Mouse (Mus musculus) CH12.LX (cell line): ENCODE data around the gene Abca2. TPM values are rescaled to one million over a fixed set of nuclear protein-coding genes. Genes with fewer than 3 reads are reported as not detected.

Experiments used
- DNase-seq: peaks from one replicate; pipeline ENCODE4 v3.0.0-alpha.2; 2013; ENCODE audit errors: extremely low read depth
- H3K27ac ChIP-seq: 2 replicates; pipeline ENCODE4 v1.5.1; 2012; ENCODE audit warnings: low read depth, mild to moderate bottlenecking, control low read depth, moderate library complexity; ENCODE audit not compliant: insufficient read depth
- H3K27me3 ChIP-seq: replicated peaks from 2 replicates; pipeline ENCODE3; 2012; ENCODE audit warnings: inconsistent platforms
- H3K36me3 ChIP-seq, 2 experiments: replicated peaks in 1 of 2; 2 replicates each; pipeline versions ENCODE3 to v1.6.1; 2012; ENCODE audit warnings: inconsistent platforms in 1 of 2, low read length in 1 of 2, mild to moderate bottlenecking in 1 of 2, mixed read lengths in 1 of 2, moderate library complexity in 1 of 2; ENCODE audit not compliant: control insufficient read depth in 1 of 2, insufficient read depth in 1 of 2
- H3K4me1 ChIP-seq, 2 experiments: 2 replicates each; pipeline ENCODE4 v1.6.1; 2012; ENCODE audit warnings: inconsistent platforms in 1 of 2, moderate library complexity in 1 of 2; ENCODE audit not compliant: insufficient read depth in 2 of 2, control insufficient read depth in 1 of 2
- H3K4me2 ChIP-seq: 2 replicates; pipeline ENCODE4 v1.6.1; 2012; ENCODE audit warnings: low read depth, mild to moderate bottlenecking, control low read depth; ENCODE audit not compliant: poor library complexity, insufficient read depth, severe bottlenecking
- H3K4me3 ChIP-seq, 3 experiments: fragments of 150-350 bp in 1 of 3; sonication (generic) in 1 of 3; replicated peaks in 1 of 3; 2 replicates each; pipeline versions ENCODE3 to v1.5.1; 2011 to 2012; ENCODE audit warnings: low read depth in 2 of 3, low read length in 2 of 3, mild to moderate bottlenecking in 2 of 3, moderate library complexity in 2 of 3, control low read depth in 1 of 3, improper control_type of control experiment in 1 of 3, inconsistent platforms in 1 of 3, mixed read lengths in 1 of 3; ENCODE audit not compliant: poor library complexity in 1 of 3
- H3K79me2 ChIP-seq: replicated peaks from 2 replicates; pipeline ENCODE4 v1.6.1; 2012; ENCODE audit warnings: mild to moderate bottlenecking, moderate library complexity; ENCODE audit not compliant: control insufficient read depth, poor library complexity, insufficient read depth, severe bottlenecking; ENCODE audit errors: extremely low read depth
- H3K9ac ChIP-seq: 2 replicates; pipeline ENCODE4 v1.6.1; 2012; ENCODE audit warnings: low read depth, mild to moderate bottlenecking, control low read depth, moderate library complexity; ENCODE audit not compliant: insufficient read depth
- H3K9me3 ChIP-seq: replicated peaks from 2 replicates; pipeline ENCODE3; 2012; ENCODE audit warnings: low read length, inconsistent platforms, mixed read lengths
- BHLHE40 ChIP-seq: IDR thresholded peaks from 2 replicates; pipeline ENCODE4 v1.6.1; 2011; ENCODE audit warnings: mild to moderate bottlenecking, low read depth, low read length, improper control_type of control experiment
- CHD2 ChIP-seq: IDR thresholded peaks from 2 replicates; pipeline ENCODE4 v1.6.1; 2011; ENCODE audit warnings: low read length, improper control_type of control experiment
- EP300 ChIP-seq: IDR thresholded peaks from 2 replicates; pipeline ENCODE4 v1.6.1; 2011; ENCODE audit warnings: low read length, improper control_type of control experiment
- ETS1 ChIP-seq: conservative IDR thresholded peaks from 2 replicates; pipeline ENCODE4 v1.6.1; 2012; ENCODE audit warnings: low read depth, mild to moderate bottlenecking, inconsistent platforms, low read length, improper control_type of control experiment, moderate library complexity
- GABPA ChIP-seq: IDR thresholded peaks from 2 replicates; pipeline ENCODE4 v1.6.1; 2012; ENCODE audit warnings: low read depth, low read length, improper control_type of control experiment, inconsistent platforms; ENCODE audit not compliant: insufficient replicate concordance
- HCFC1 ChIP-seq: IDR thresholded peaks from 2 replicates; pipeline ENCODE4 v1.6.1; 2012; ENCODE audit warnings: low read depth, mild to moderate bottlenecking, inconsistent platforms, low read length, improper control_type of control experiment
- JUN ChIP-seq: IDR thresholded peaks from 2 replicates; pipeline ENCODE4 v1.6.1; 2011; ENCODE audit warnings: low read depth, mild to moderate bottlenecking, low read length, improper control_type of control experiment, moderate library complexity; ENCODE audit not compliant: insufficient read depth
- KAT2A ChIP-seq: IDR thresholded peaks from 2 replicates; pipeline ENCODE4 v1.6.1; 2012; ENCODE audit warnings: low read length, improper control_type of control experiment, inconsistent platforms; ENCODE audit not compliant: insufficient replicate concordance
- MAFK ChIP-seq: IDR thresholded peaks from 2 replicates; pipeline ENCODE4 v1.6.1; 2011; ENCODE audit warnings: low read length, improper control_type of control experiment; ENCODE audit not compliant: insufficient replicate concordance
- MAX ChIP-seq: IDR thresholded peaks from 2 replicates; pipeline ENCODE4 v1.6.1; 2011; ENCODE audit warnings: low read length, improper control_type of control experiment
- MEF2A ChIP-seq: IDR thresholded peaks from 2 replicates; pipeline ENCODE4 v1.6.1; 2014; ENCODE audit warnings: low read depth, mild to moderate bottlenecking, inconsistent platforms, low read length, improper control_type of control experiment, borderline replicate concordance
- NELFE ChIP-seq: IDR thresholded peaks from 2 replicates; pipeline ENCODE4 v1.6.1; 2011; ENCODE audit warnings: low read depth, low read length, improper control_type of control experiment
- POLR2A ChIP-seq: IDR thresholded peaks from 2 replicates; pipeline ENCODE4 v1.6.1; 2011; ENCODE audit warnings: low read depth, mild to moderate bottlenecking, improper control_type of control experiment, low read length
- RAD21 ChIP-seq: IDR thresholded peaks from 2 replicates; pipeline ENCODE4 v1.6.1; 2011; ENCODE audit warnings: low read depth, mild to moderate bottlenecking, low read length, improper control_type of control experiment, moderate library complexity
- SMC3 ChIP-seq: IDR thresholded peaks from 2 replicates; pipeline ENCODE4 v1.6.1; 2011; ENCODE audit warnings: low read depth, low read length, improper control_type of control experiment
- TBP ChIP-seq: conservative IDR thresholded peaks from 2 replicates; pipeline ENCODE4 v1.6.1; 2011; ENCODE audit warnings: low read depth, low read length, improper control_type of control experiment
- TCF12 ChIP-seq: IDR thresholded peaks from 2 replicates; pipeline ENCODE4 v1.6.1; 2014; ENCODE audit warnings: low read depth, mild to moderate bottlenecking, inconsistent platforms, low read length, improper control_type of control experiment
- UBTF ChIP-seq: IDR thresholded peaks from 2 replicates; pipeline ENCODE4 v1.6.1; 2012; ENCODE audit warnings: low read depth, mild to moderate bottlenecking, inconsistent platforms, low read length, improper control_type of control experiment, moderate library complexity
- USF2 ChIP-seq: conservative IDR thresholded peaks from 2 replicates; pipeline ENCODE4 v1.6.1; 2011; ENCODE audit warnings: low read depth, low read length, improper control_type of control experiment
- ZC3H11A ChIP-seq: IDR thresholded peaks from 2 replicates; pipeline ENCODE4 v1.6.1; 2012; ENCODE audit warnings: low read depth, mild to moderate bottlenecking, inconsistent platforms, low read length, improper control_type of control experiment
- ZMIZ1 ChIP-seq: IDR thresholded peaks from 2 replicates; pipeline ENCODE4 v1.6.1; 2012; ENCODE audit warnings: low read depth, mild to moderate bottlenecking, inconsistent platforms, low read length, improper control_type of control experiment
- ZNF384 ChIP-seq: IDR thresholded peaks from 2 replicates; pipeline ENCODE4 v1.6.1; 2012; ENCODE audit warnings: low read depth, low read length, improper control_type of control experiment, inconsistent platforms
- dilution Hi-C: fragments of 300-500 bp; cut with MboI; formaldehyde crosslinking; loops from 2 replicates; pipeline ENCODE4 v1.14.3; 2020; ENCODE audit warnings: low sequenced_read_pairs; ENCODE audit not compliant: extremely low pct_unique_long_range_greater_than_20kb, extremely low pct_ligation_motif_present
- in situ Hi-C: fragments of 300-500 bp; cut with MboI; formaldehyde crosslinking; loops from 3 replicates; pipeline ENCODE4 v1.14.3; 2019; ENCODE audit warnings: low sequenced_read_pairs, low pct_ligation_motif_present, low pct_unique_long_range_greater_than_20kb, mixed read lengths
- polyA plus RNA-seq: library from polyadenylated mRNA; unstranded; fragments of >175 nt; gene quantifications from 2 replicates; pipeline ENCODE4 v1.2.1, GENCODE M21; 2012; ENCODE audit warnings: low read depth; ENCODE audit not compliant: insufficient read length
- total RNA-seq, 2 experiments: library from RNA; depleted of rRNA; stranded (reverse); fragments of 300-350 nt in 1 of 2; fragments of >200 nt in 1 of 2; gene quantifications; 2 replicates each; pipeline ENCODE4 v1.2.3; 2012 to 2014

Gene Abca2
- total and polyA plus RNA-seq, 3 experiments, result 5.0 to 23.4 (median 13.0) TPM

DNA sequence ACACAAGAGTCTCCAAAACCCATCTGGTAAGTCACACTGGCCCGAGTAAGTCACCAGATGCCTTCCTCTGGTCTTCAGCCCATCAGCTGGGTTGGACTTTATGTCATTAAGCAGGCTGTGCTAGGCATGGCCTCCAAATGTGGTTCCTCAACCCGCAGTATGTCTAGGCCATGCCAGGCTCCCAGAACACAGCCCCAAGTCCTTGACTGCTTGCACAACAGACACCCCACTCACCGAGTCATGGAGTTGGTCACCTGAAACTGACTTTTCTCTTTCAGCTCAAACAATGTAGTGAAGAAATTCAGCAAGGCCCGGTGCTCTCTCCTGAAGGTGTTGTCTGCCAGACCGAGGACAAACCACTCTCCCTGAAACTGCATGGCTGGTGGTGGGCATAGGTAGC, 64.5 kb downstream of the Abca2 start:
- no peak overlapping the region for H3K4me2 ChIP-seq
- H3K36me3 ChIP-seq, result no peaks in the 10 kb centered on the region
- in situ Hi-C loops (no loop called here), dilution Hi-C loops (no loop called here)
- no peak overlapping the region for H3K27ac ChIP-seq
- no peak for DNase-seq
- H3K4me1 ChIP-seq, result peaks cover 4 to 24% of the 10 kb centered on the region in 2 experiments; a peak in 3 of 4 replicates
- no peak overlapping the region for H3K4me3 ChIP-seq
- H3K79me2 ChIP-seq, result no peaks in the 10 kb centered on the region
- H3K9ac ChIP-seq, result no peak overlapping the region
- no peak for TF ChIP-seq TBP
- TF ChIP-seq JUN, result no peak
- no peak for TF ChIP-seq GABPA
- no peak for TF ChIP-seq RAD21
- TF ChIP-seq TCF12, result no peak
- no peak for TF ChIP-seq MAFK
- TF ChIP-seq POLR2A, result no peak
- TF ChIP-seq ETS1, result no peak
- TF ChIP-seq SMC3, result no peak
- no peak for TF ChIP-seq NELFE
- TF ChIP-seq ZC3H11A, result no peak
- TF ChIP-seq CHD2, result no peak
- no peak for TF ChIP-seq HCFC1
- H3K27me3 ChIP-seq, result peaks cover 4% of the 10 kb centered on the region
- H3K9me3 ChIP-seq, result no peaks in the 10 kb centered on the region

DNA sequence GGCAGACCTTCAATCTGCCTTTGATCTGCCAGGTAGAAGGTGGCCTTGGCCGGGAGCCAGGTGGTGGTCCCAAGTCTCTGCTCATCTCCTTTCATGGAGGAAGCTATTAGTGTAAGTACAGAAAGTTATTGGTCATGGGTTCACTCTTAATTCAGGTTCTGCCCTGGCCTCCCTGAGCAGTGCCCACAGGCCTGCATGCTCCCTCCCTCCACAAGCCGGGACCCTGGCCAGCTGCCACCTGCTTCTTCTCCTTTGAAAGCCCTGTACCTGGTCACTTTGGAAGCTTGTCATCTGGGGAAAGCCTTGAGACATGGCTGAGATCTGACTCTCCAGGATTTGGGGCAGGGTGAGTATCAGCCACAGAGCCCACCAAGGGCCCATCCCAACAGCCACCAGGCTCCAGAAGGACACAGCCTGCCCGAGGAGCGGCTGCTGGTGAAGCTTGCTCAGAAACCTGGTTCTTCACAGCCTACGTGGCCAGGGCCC, 65.0 kb downstream of the Abca2 start, which contains the start of gene Lcn12:
Gene Lcn12 (minus strand): TSS at position 436 of the 486 bp plus-strand sequence.
- DNase-seq, result no peak
- Histone ChIP-seq H3K4me1 (peaks cover 4 to 28% of the 10 kb centered on the region in 2 experiments; a peak in 3 of 4 replicates), H3K9ac (no peak within 1 kb of the TSS), H3K36me3 (no peaks in the 10 kb centered on the region), H3K9me3 (no peaks in the 10 kb centered on the region), H3K4me3 (no peak within 1 kb of the TSS), H3K27me3 (no peaks in the 10 kb centered on the region), H3K79me2 (no peaks in the 10 kb centered on the region), H3K27ac (no peak within 1 kb of the TSS), H3K4me2 (no peak within 1 kb of the TSS)
- in situ Hi-C loops, result no loop called here
- dilution Hi-C loops, result no loop called here
- TF ChIP-seq ZMIZ1 (no peak), MAX (no peak), HCFC1 (no peak), ZNF384 (no peak), RAD21 (no peak), MAFK (no peak), KAT2A (no peak), BHLHE40 (no peak), CHD2 (no peak), MEF2A (no peak), USF2 (no peak), TCF12 (no peak), UBTF (no peak), EP300 (no peak), NELFE (no peak)
